Mouse (Mus musculus) heart, postnatal 0 days (tissue): Measurements from ENCODE around the gene Inpp4a.

Experiments
- CTCF ChIP-seq: IDR thresholded peaks from 2 replicates; pipeline ENCODE4 v1.5.1; 2016; ENCODE audit warnings: antibody characterized with exemption, control low read depth, low read depth
- EP300 ChIP-seq: IDR thresholded peaks from 2 replicates; pipeline ENCODE4 v1.6.1; 2016; ENCODE audit warnings: antibody characterized with exemption, low read depth

DNA sequence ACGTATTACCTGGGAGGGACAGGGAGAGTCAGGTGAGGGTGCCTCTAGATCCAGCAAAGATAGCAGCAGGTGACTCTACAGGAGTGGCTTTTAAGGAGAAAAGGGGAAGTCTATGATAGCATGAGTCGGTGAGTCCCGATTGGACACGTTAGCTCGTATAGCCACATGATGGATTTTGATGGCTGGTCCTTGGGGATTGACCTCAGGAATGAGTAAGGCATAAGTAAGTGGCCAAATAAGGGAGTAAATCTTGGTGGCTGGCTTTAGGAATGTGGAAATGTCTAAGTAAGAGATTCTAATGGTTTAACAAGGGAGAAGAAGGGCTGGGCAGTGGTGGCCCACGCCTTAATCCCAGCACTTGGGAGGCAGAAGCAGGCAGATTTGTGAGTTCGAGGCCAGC, 10.7 kb upstream of the Inpp4a start:
- TF ChIP-seq CTCF (no peak), EP300 (no peak)
